Mouse (Mus musculus): ENCODE results near the gene Shank2.

DNA sequence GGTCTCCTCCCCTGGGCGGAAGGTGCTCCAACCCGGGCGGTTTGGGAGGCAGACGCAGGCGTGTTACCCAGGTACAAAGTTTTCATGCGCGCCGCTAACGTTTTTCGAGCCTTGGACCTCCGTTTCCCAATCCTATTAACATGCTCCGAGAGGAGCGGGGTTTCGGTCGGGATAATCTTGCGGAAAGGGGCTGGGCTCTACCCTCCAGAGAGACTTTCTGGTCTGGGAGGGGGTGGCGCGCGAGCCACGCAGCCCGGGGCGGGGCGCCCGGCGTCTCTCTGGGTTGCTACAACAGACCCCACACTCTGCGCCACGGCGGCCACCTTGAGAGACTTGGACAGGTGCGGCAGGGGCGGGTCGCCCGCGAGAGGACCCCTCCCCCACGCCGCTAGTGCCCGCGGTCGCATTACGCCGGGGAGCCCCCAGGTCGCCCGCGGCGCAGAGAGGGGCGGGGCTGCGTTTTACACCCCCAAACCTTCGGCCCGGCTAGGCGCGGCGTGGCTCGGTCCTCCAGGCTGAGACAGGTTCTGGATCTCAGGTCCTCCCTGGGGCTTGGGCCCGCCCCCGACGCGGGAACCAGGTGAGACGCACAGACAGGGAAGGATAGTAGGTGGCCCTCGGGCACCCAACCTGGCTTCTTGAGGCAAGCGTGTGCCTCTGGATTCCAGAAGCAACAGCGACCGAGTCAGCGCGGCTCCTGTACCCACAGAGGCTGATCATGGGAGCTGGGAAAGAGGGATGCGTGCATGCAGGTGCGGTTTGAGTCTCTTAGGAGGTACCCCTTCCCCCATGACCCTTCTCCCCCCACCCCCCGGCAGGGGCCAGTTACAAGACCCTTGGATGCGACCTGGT lies 23.7 kb upstream of the Shank2 start:
- TF ChIP-seq CTCF (IDR thresholded peaks at IDR 0.05; ENCODE audit: low read depth) = no peak
- no peak for TF ChIP-seq EP300 (IDR thresholded peaks at IDR 0.05; ENCODE audit: low read depth)

Measured in liver, postnatal 0 days (tissue).